Mouse (Mus musculus): Measurements from ENCODE around the gene Gchfr. TPM values are rescaled to one million over a fixed set of nuclear protein-coding genes. Genes with fewer than 3 reads are reported as not detected.
A peak's percentile ranks its signal among the peaks of the same experiment; 100 is the strongest.

Gene Gchfr
- polyA plus RNA-seq, 1 experiment from 2014 or later: 5.5 TPM

DNA sequence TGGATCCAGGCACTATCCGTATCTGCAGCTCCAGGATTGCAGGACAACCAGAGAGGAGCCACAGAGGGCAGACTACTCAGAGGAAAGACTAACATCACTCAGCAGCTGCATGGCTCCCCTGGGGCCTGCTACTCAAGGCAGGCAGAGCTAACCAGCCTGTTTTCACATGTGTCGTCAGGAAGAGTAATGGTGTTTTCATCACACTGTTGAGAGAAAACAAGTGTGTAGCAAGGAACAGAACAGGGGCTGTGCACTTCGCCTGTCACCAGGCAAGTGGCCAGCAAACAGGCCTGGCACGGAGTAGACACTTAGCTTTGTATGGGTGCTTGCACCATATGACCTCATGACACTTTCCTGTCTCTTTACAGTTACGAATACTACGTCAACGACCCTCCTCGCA, 4.0 kb downstream of the Gchfr start:
- Histone ChIP-seq H3K9ac (ENCODE audit: low read length) (no peak overlapping the region), H3K4me2 (ENCODE audit: low read depth, low read length) (no peak overlapping the region), H3K27ac (ENCODE audit: low read length) (no peak overlapping the region), H3K27me3 (ENCODE audit: control insufficient read depth, insufficient read depth, low read length) (0 out of 2 replicates have a peak, but pooled peaks cover 2% of the 10 kb centered on the region), H3K4me3 (ENCODE audit: low read length) (no peak overlapping the region), H3K4me1 (ENCODE audit: control insufficient read depth, insufficient read depth, low read length) (peaks cover 25% of the 10 kb centered on the region), H3K36me3 (ENCODE audit: control insufficient read depth, insufficient read depth) (no peaks in the 10 kb centered on the region), H3K9me3 (replicated peaks; ENCODE audit: control insufficient read depth, low read length) (no peaks in the 10 kb centered on the region)
- no peak for ATAC-seq (replicated peaks; ENCODE audit: extremely low read depth, insufficient read depth, low FRiP score)
- 38% methylated on average over 8 of the region's 8 CpGs for WGBS

DNA sequence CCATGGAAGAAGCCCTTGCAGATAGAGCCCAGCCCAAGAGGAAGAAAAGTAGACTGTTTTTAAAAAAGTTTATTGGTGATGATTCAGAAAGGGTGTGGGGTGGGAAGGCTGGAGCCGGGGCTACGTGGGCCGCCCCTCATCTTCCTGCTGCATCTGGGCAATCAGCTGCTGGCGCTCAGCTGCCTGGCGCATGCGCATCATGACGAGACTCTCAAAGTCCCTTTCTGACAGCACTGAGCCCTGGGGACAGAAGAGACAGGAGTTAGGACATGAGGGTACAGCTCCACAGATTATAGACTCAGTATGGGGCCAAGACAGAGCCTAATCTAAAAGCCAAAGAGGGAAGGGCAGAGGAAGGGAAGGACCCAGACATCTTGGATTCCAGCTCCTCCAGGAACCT, 4.9 kb downstream of the Gchfr start:
- 0 out of 2 replicates have a peak overlapping the region, but pooled peaks have one; percentile 54 for H3K4me2 ChIP-seq (ENCODE audit: low read depth, low read length)
- 83% methylated on average over 7 of the region's 7 CpGs for WGBS
- no peaks in the 10 kb centered on the region for H3K9me3 ChIP-seq (replicated peaks; ENCODE audit: control insufficient read depth, low read length)

DNA sequence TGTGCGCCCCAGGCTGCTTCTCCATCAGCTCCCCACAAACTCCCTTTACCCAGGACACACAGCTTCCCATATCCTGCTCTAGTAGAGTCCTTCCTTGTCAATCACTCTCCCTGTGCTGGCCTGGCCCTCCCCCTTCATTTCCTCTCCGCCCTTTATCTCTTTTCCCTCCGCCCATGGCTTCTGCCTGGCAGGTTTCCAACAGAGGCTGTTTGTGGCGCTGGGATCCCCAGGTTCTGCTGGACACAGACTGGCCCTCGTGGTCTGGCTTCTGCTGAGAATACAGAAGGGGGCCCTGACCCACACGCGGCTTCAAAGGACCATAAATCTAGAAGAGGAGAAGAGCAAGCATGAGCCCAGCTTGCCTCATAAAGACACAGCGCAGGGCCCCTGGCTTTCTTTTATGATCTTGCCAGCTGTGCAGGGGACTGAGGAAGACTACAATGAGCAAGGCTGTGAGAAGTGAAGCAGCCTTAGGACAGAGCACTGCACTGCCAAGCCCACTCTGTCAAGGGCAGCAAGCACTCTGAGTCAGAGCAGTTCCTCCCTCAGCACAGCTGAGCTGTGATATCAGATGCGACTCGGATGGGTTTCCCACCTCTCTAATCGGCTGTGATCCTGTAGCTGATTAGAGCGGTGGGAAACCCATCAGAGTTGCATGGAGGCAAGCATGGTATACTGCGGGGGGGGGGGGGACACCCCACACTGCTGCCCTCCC, 5.4 kb downstream of the Gchfr start:
- peak overlapping the region; percentile 46; the same call in 1 of the 2 replicates for H3K27ac ChIP-seq (ENCODE audit: low read length)
- WGBS: 10% methylated on average over 13 of the region's 13 CpGs
- H3K9ac ChIP-seq (ENCODE audit: low read length): 0 out of 2 replicates have a peak overlapping the region, but pooled peaks have one; percentile 12
- ATAC-seq (replicated peaks; ENCODE audit: extremely low read depth, insufficient read depth, low FRiP score): peak; percentile 81
- H3K9me3 ChIP-seq (replicated peaks; ENCODE audit: control insufficient read depth, low read length): no peaks in the 10 kb centered on the region
- H3K4me3 ChIP-seq (ENCODE audit: low read length): no peak overlapping the region; the same call in 1 of the 2 replicates
- 0 out of 2 replicates have a peak, but pooled peaks cover 2% of the 10 kb centered on the region for H3K27me3 ChIP-seq (ENCODE audit: control insufficient read depth, insufficient read depth, low read length)
- no peaks in the 10 kb centered on the region for H3K36me3 ChIP-seq (ENCODE audit: control insufficient read depth, insufficient read depth)
- H3K4me1 ChIP-seq (ENCODE audit: control insufficient read depth, insufficient read depth, low read length): peaks cover 16% of the 10 kb centered on the region
- peak overlapping the region; percentile 54 for H3K4me2 ChIP-seq (ENCODE audit: low read depth, low read length)

More for the DNA sequence above, 4.9 kb downstream of the Gchfr start:
- ATAC-seq (replicated peaks; ENCODE audit: extremely low read depth, insufficient read depth, low FRiP score): no peak
- H3K36me3 ChIP-seq (ENCODE audit: control insufficient read depth, insufficient read depth): no peaks in the 10 kb centered on the region
- H3K27ac ChIP-seq (ENCODE audit: low read length): no peak overlapping the region
- no peak overlapping the region for H3K4me3 ChIP-seq (ENCODE audit: low read length)
- H3K27me3 ChIP-seq (ENCODE audit: control insufficient read depth, insufficient read depth, low read length): 0 out of 2 replicates have a peak, but pooled peaks cover 2% of the 10 kb centered on the region
- peaks cover 19% of the 10 kb centered on the region for H3K4me1 ChIP-seq (ENCODE audit: control insufficient read depth, insufficient read depth, low read length)
- no peak overlapping the region for H3K9ac ChIP-seq (ENCODE audit: low read length)

DNA sequence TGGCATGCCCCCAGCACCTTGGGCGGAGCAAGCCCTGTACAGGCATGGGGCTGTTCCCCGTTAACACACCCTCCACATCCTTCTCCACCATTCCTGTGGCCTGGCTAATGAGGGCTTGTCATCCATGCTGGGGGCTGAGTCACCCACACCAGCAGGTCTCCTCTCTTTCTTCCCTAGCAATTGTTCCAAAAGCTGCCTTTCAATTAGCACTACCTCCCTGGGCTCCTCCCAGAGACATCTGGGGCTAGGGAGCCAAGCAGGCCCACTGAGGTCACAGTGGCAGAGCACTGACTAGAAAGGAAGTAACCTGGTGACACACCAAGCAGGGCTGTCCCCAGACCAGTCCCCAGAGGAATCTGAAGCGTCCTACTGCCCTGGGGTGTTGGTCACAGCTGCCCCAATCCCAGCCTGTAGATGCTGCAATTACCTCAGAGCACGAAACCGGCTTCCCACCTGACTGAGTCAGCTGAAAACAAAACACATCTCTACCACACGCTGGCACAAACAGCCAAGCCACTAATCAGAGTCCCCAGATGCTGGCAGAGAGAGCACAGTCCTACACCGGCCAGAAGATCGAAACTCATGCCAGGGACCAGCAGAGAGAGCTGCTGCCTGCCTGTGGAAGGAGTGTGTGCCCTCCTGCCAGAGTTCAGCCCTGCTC, 6.5 kb downstream of the Gchfr start, which contains the start of gene Gm14137:
Gm14137 (plus strand) TSS at position 519 of the 661 bp plus-strand sequence.
- Histone ChIP-seq H3K9ac (ENCODE audit: low read length) (0 out of 2 replicates have a peak within 1 kb of the TSS, but pooled peaks have one; percentile 12), H3K9me3 (replicated peaks; ENCODE audit: control insufficient read depth, low read length) (no peaks in the 10 kb centered on the region), H3K4me1 (ENCODE audit: control insufficient read depth, insufficient read depth, low read length) (peaks cover 15% of the 10 kb centered on the region), H3K27ac (ENCODE audit: low read length) (no peak within 1 kb of the TSS), H3K4me2 (ENCODE audit: low read depth, low read length) (no peak within 1 kb of the TSS), H3K4me3 (ENCODE audit: low read length) (no peak within 1 kb of the TSS), H3K36me3 (ENCODE audit: control insufficient read depth, insufficient read depth) (0 out of 2 replicates have a peak, but pooled peaks cover 2% of the 10 kb centered on the region), H3K27me3 (ENCODE audit: control insufficient read depth, insufficient read depth, low read length) (no peaks in the 10 kb centered on the region)
- ATAC-seq (replicated peaks; ENCODE audit: extremely low read depth, insufficient read depth, low FRiP score): no peak
- WGBS: 57% methylated on average over 8 of the region's 8 CpGs

DNA sequence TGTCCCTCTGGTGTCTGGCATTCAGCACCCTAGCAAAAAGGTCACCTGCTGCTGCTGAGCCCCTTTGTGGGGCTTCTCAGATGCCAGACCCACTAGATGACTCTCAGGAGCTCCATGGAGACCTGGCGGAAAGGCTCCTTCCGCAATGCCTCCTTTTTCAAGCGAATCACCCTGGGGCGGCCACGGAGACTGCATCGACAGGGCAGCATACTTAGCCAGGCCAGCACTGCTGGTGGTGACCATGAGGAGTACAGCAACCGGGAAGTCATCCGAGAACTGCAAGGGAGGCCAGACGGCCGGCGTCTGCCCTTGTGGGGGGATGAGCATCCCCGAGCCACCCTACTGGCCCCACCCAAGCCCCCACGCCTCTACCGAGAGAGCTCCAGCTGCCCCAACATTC, 7.3 kb downstream of the Gchfr start:
- 62% methylated on average over 14 of the region's 14 CpGs for WGBS
- H3K9ac ChIP-seq (ENCODE audit: low read length): no peak overlapping the region

DNA sequence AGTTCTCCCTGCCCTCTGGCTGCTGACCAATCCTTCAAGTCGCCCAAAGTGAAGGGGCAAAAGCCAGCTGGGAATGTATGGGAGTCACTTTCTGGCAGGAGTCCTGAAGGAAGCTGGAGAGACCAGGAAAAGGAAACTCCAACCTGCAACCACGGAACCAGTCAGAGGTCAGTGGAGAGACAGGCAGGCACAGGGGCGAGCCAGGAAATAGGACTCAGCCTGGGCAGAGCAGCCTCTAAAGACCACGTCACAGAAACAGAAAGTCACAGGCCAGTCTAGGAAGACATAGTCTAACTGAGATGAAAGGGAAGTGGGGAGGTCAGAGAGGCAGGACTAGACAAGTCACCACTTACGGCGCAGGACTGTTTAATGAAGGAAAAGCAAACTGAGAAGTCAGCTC, 8.0 kb downstream of the Gchfr start:
- Histone ChIP-seq H3K27me3 (ENCODE audit: control insufficient read depth, insufficient read depth, low read length) (no peaks in the 10 kb centered on the region), H3K36me3 (ENCODE audit: control insufficient read depth, insufficient read depth) (peaks cover 5% of the 10 kb centered on the region; the same call in 1 of the 2 replicates), H3K4me2 (ENCODE audit: low read depth, low read length) (no peak overlapping the region), H3K27ac (ENCODE audit: low read length) (no peak overlapping the region), H3K9ac (ENCODE audit: low read length) (no peak overlapping the region), H3K4me1 (ENCODE audit: control insufficient read depth, insufficient read depth, low read length) (peaks cover 15% of the 10 kb centered on the region), H3K4me3 (ENCODE audit: low read length) (no peak overlapping the region), H3K9me3 (replicated peaks; ENCODE audit: control insufficient read depth, low read length) (no peaks in the 10 kb centered on the region)
- ATAC-seq (replicated peaks; ENCODE audit: extremely low read depth, insufficient read depth, low FRiP score): no peak
- WGBS: 57% methylated on average over 6 of the region's 6 CpGs

More for the DNA sequence above, 7.3 kb downstream of the Gchfr start:
- H3K4me2 ChIP-seq (ENCODE audit: low read depth, low read length): no peak overlapping the region
- peaks cover 15% of the 10 kb centered on the region for H3K4me1 ChIP-seq (ENCODE audit: control insufficient read depth, insufficient read depth, low read length)
- ATAC-seq (replicated peaks; ENCODE audit: extremely low read depth, insufficient read depth, low FRiP score): no peak
- H3K4me3 ChIP-seq (ENCODE audit: low read length): no peak overlapping the region
- no peak overlapping the region for H3K27ac ChIP-seq (ENCODE audit: low read length)
- H3K9me3 ChIP-seq (replicated peaks; ENCODE audit: control insufficient read depth, low read length): no peaks in the 10 kb centered on the region
- H3K36me3 ChIP-seq (ENCODE audit: control insufficient read depth, insufficient read depth): 0 out of 2 replicates have a peak, but pooled peaks cover 2% of the 10 kb centered on the region
- H3K27me3 ChIP-seq (ENCODE audit: control insufficient read depth, insufficient read depth, low read length): no peaks in the 10 kb centered on the region

DNA sequence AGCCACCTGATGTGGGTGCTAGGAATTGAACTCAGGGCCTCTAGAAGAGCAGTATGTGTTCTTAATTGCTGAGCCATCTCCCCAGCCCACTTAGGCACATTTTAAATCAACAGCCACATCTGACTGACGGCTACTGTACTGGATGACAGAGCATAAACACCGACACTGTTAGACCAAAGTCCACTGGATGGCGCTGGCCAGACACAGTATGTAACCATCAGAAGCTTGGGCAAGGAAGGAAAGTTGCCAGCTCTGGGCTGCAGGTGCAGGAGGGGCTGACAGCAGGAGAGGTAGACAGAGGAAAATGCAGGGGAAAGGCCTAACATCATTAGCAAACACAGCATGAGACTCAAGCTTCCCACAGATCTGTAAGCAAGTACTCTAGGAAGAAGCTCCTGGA, 9.2 kb downstream of the Gchfr start:
- no peaks in the 10 kb centered on the region for H3K27me3 ChIP-seq (ENCODE audit: control insufficient read depth, insufficient read depth, low read length)
- no peak for ATAC-seq (replicated peaks; ENCODE audit: extremely low read depth, insufficient read depth, low FRiP score)
- H3K9ac ChIP-seq (ENCODE audit: low read length): no peak overlapping the region
- no peak overlapping the region for H3K4me2 ChIP-seq (ENCODE audit: low read depth, low read length)
- no peak overlapping the region for H3K27ac ChIP-seq (ENCODE audit: low read length)
- H3K4me3 ChIP-seq (ENCODE audit: low read length): no peak overlapping the region
- 69% methylated on average over 3 of the region's 3 CpGs for WGBS
- no peaks in the 10 kb centered on the region for H3K9me3 ChIP-seq (replicated peaks; ENCODE audit: control insufficient read depth, low read length)
- peaks cover 12% of the 10 kb centered on the region for H3K4me1 ChIP-seq (ENCODE audit: control insufficient read depth, insufficient read depth, low read length)
- H3K36me3 ChIP-seq (ENCODE audit: control insufficient read depth, insufficient read depth): peaks cover 6% of the 10 kb centered on the region; the same call in 1 of the 2 replicates

DNA sequence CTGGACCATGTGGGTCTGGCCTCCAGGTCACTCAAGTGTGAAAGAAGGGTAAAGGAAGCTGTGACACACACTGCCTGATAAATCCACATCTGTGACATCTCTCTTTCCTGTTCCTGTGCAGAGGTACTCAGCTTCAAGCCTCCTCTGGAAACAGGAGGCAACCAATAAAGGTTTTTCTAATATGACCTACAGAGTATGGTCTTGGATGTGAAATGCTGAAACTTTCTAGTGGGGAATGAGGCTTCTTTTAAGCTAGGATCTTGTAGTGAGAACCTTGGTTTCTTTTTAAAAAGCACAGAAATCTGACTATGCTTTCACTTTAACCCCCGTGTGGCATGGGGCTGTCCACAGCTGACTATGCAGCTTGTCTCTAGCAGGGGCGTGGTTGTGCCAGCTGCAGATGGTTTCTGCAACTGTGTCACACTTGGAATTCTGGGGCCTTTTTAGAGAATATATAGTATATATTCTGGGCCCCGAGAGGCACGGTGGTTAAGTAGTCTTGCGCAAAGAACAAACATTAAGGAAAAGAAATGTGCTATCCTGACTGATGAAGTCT, 9.9 kb downstream of the Gchfr start:
- no peak overlapping the region for H3K4me3 ChIP-seq (ENCODE audit: low read length)
- peaks cover 6% of the 10 kb centered on the region; the same call in 1 of the 2 replicates for H3K36me3 ChIP-seq (ENCODE audit: control insufficient read depth, insufficient read depth)
- no peak overlapping the region for H3K27ac ChIP-seq (ENCODE audit: low read length)
- H3K4me1 ChIP-seq (ENCODE audit: control insufficient read depth, insufficient read depth, low read length): peaks cover 8% of the 10 kb centered on the region
- H3K27me3 ChIP-seq (ENCODE audit: control insufficient read depth, insufficient read depth, low read length): no peaks in the 10 kb centered on the region
- H3K9ac ChIP-seq (ENCODE audit: low read length): no peak overlapping the region
- no peaks in the 10 kb centered on the region for H3K9me3 ChIP-seq (replicated peaks; ENCODE audit: control insufficient read depth, low read length)
- 91% methylated on average over 5 of the region's 5 CpGs for WGBS
- no peak overlapping the region for H3K4me2 ChIP-seq (ENCODE audit: low read depth, low read length)
- no peak for ATAC-seq (replicated peaks; ENCODE audit: extremely low read depth, insufficient read depth, low FRiP score)
